Mouse (Mus musculus): Measurements from ENCODE around the gene Tmem164.

GRCm38 (mm10) chrX:142808411-142808810 lies 127.2 kb downstream of the Tmem164 start:
- TF ChIP-seq CTCF (IDR thresholded peaks at IDR 0.05; ENCODE audit: control insufficient read depth, insufficient read depth, low read length) = peak; percentile 24; the same call in 1 of the 2 replicates
- no peak for TF ChIP-seq POLR2A (IDR thresholded peaks at IDR 0.05; ENCODE audit: borderline replicate concordance, control insufficient read depth, low read depth, low read length)

Measured in bone marrow, adult 2 months (tissue).